Mouse (Mus musculus) forebrain, embryonic 10.5 days (tissue): ENCODE results near the gene Srsf10. TPM values are rescaled to one million over a fixed set of nuclear protein-coding genes. Genes with fewer than 3 reads are reported as not detected.

Source experiments
- DNase-seq: peaks from one replicate; pipeline ENCODE4 v3.0.0-alpha.2; 2017; ENCODE audit warnings: low spot score; ENCODE audit errors: extremely low spot score
- H3K27ac ChIP-seq: fragments of 300-500 bp; sonication (generic); 2 replicates; pipeline ENCODE4 v1.5.1; 2016; ENCODE audit warnings: mild to moderate bottlenecking
- H3K27me3 ChIP-seq: fragments of 300-500 bp; sonication (generic); 2 replicates; pipeline ENCODE4 v1.6.1; 2016; ENCODE audit warnings: mild to moderate bottlenecking; ENCODE audit not compliant: poor library complexity, severe bottlenecking
- H3K36me3 ChIP-seq: fragments of 300-500 bp; sonication (generic); replicated peaks from 2 replicates; pipeline ENCODE4 v1.6.1; 2016; ENCODE audit warnings: mild to moderate bottlenecking, moderate library complexity
- H3K4me1 ChIP-seq: fragments of 300-500 bp; sonication (generic); 2 replicates; pipeline ENCODE4 v1.6.1; 2016
- H3K4me3 ChIP-seq: fragments of 300-500 bp; sonication (generic); 2 replicates; pipeline ENCODE4 v1.5.1; 2016; ENCODE audit warnings: mild to moderate bottlenecking, moderate library complexity
- H3K9me3 ChIP-seq: fragments of 300-500 bp; sonication (generic); 2 replicates; pipeline ENCODE4 v1.6.1; 2016; ENCODE audit warnings: mild to moderate bottlenecking, moderate library complexity
- WGBS: fragments of 180-500 bp; shearing (Covaris S2); methylation state at CpG from one replicate; pipeline ENCODE4 v1.1.7; 2016; 5-methylcytosine and 5-hydroxymethylcytosine counted together
- polyA plus RNA-seq: library from polyadenylated mRNA; unstranded; fragments of >200 nt; fragmentation: Nextera tagmentation; extraction: Ambion mirVana; gene quantifications from 2 replicates; pipeline ENCODE4 v1.2.1, GENCODE M21; 2016

Gene Srsf10
- polyA plus RNA-seq, 1 experiment from 2014 or later, result 383 TPM

- H3K27ac ChIP-seq, result no peak overlapping the region
- 85% methylated on average over 6 of the region's 6 CpGs for WGBS
- no peaks in the 10 kb centered on the region for H3K36me3 ChIP-seq
- no peaks in the 10 kb centered on the region for H3K9me3 ChIP-seq
- H3K4me1 ChIP-seq, result no peaks in the 10 kb centered on the region
- no peaks in the 10 kb centered on the region for H3K27me3 ChIP-seq
- DNase-seq, result no peak
- H3K4me3 ChIP-seq, result no peak overlapping the region
Observed at GRCm38 (mm10) chr4:135896157-135896556, 40.6 kb downstream of the Srsf10 start.

GRCm38 (mm10) chr4:135898380-135899049 lies 43.0 kb downstream of the Srsf10 start:
- no peak for DNase-seq
- H3K27me3 ChIP-seq, result no peaks in the 10 kb centered on the region
- no peak overlapping the region for H3K27ac ChIP-seq
- 83% methylated on average over 9 of the region's 9 CpGs for WGBS
- no peaks in the 10 kb centered on the region for H3K9me3 ChIP-seq
- no peaks in the 10 kb centered on the region for H3K4me1 ChIP-seq
- H3K4me3 ChIP-seq, result no peak overlapping the region
- H3K36me3 ChIP-seq, result no peaks in the 10 kb centered on the region

DNA sequence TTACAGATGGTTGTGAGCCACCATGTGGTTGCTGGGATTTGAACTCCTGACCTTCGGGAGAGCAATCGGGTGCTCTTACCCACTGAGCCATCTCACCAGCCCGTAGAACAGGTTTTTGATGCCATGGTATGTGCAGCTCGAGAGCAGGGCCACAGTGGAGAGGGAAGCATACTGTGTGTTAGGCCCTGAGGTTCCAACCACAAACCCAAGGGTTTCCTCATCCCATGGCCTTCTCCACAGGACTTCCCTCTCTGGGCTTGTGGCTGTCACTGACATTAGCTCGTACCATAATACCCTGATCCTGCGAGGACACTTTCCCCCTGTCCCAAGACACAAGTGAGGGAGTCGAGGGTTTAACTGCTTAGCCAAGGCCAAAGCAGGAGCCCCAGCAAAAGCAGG lies 43.5 kb downstream of the Srsf10 start:
- Histone ChIP-seq H3K9me3 (no peaks in the 10 kb centered on the region), H3K4me3 (no peak overlapping the region), H3K27me3 (no peaks in the 10 kb centered on the region), H3K4me1 (no peaks in the 10 kb centered on the region), H3K36me3 (no peaks in the 10 kb centered on the region), H3K27ac (no peak overlapping the region)
- 83% methylated on average over 7 of the region's 7 CpGs for WGBS
- DNase-seq, result no peak

DNA sequence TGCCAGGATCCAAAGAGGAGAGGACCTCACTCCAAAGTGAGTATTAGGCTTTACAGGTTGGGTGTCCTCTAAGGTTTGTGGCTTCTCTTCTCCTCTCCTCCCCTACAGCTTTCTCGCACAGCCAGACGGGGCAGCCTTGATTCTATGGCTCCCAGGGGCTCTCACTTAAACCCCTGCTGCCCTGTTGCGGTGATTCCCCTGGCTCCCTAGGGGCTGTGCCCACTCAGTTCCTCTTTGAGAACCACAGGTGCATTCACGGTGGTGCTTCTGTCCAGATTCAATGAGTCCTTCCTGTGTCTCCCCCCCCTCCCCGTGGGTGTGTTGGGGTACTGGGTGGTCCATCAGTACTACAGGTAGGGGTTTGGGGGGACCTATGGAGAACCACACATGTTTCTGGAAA lies 44.5 kb downstream of the Srsf10 start:
- H3K4me3 ChIP-seq, result no peak overlapping the region
- no peak overlapping the region for H3K27ac ChIP-seq
- no peaks in the 10 kb centered on the region for H3K9me3 ChIP-seq
- H3K36me3 ChIP-seq, result no peaks in the 10 kb centered on the region
- H3K4me1 ChIP-seq, result no peaks in the 10 kb centered on the region
- no peaks in the 10 kb centered on the region for H3K27me3 ChIP-seq
- WGBS, result 73% methylated on average over 5 of the region's 5 CpGs
- no peak for DNase-seq

- no peak overlapping the region for H3K4me3 ChIP-seq
- H3K36me3 ChIP-seq, result no peaks in the 10 kb centered on the region
- no peak overlapping the region for H3K27ac ChIP-seq
- no peaks in the 10 kb centered on the region for H3K9me3 ChIP-seq
- H3K27me3 ChIP-seq, result no peaks in the 10 kb centered on the region
- 93% methylated on average over 4 of the region's 4 CpGs for WGBS
- no peaks in the 10 kb centered on the region for H3K4me1 ChIP-seq
- no peak for DNase-seq
Observed at GRCm38 (mm10) chr4:135902606-135903242, 47.2 kb downstream of the Srsf10 start.

- no peak overlapping the region for H3K27ac ChIP-seq
- H3K4me1 ChIP-seq, result no peaks in the 10 kb centered on the region
- DNase-seq, result no peak
- H3K9me3 ChIP-seq, result no peaks in the 10 kb centered on the region
- H3K27me3 ChIP-seq, result no peaks in the 10 kb centered on the region
- WGBS, result 82% methylated on average over 1 of the region's 1 CpGs
- no peak overlapping the region for H3K4me3 ChIP-seq
- no peaks in the 10 kb centered on the region for H3K36me3 ChIP-seq
Observed at GRCm38 (mm10) chr4:135904810-135905209, 49.3 kb downstream of the Srsf10 start.

DNA sequence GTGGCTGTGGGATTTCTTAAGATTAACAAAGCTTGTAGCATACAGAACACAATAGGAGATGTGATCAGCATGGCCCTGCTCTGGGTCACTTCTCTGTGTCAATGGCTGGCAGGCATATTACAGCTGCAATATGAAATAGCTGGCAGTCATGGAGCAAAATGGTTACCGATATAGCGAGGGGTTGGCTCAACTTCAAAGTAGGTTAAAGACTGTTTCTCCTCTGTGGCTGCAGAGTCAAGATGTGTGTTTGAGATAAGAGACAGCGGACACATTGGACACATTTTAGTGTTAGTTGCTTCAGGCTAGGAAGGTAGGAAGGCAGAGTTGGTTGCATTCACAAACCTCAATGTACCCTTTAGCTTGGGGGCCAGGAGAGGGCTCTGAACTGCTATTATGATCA lies 51.1 kb downstream of the Srsf10 start:
- WGBS, result 92% methylated on average over 3 of the region's 3 CpGs
- no peak for DNase-seq
- Histone ChIP-seq H3K27me3 (no peaks in the 10 kb centered on the region), H3K4me3 (no peak overlapping the region), H3K27ac (no peak overlapping the region), H3K36me3 (no peaks in the 10 kb centered on the region), H3K4me1 (0 out of 2 replicates have a peak, but pooled peaks cover 6% of the 10 kb centered on the region), H3K9me3 (no peaks in the 10 kb centered on the region)

- no peak overlapping the region for H3K4me3 ChIP-seq
- no peaks in the 10 kb centered on the region for H3K9me3 ChIP-seq
- peaks cover 13% of the 10 kb centered on the region for H3K4me1 ChIP-seq
- no peaks in the 10 kb centered on the region for H3K36me3 ChIP-seq
- 76% methylated on average over 13 of the region's 13 CpGs for WGBS
- no peak for DNase-seq
- H3K27me3 ChIP-seq, result no peaks in the 10 kb centered on the region
- no peak overlapping the region for H3K27ac ChIP-seq
Observed at GRCm38 (mm10) chr4:135909326-135910066, 53.9 kb downstream of the Srsf10 start.

DNA sequence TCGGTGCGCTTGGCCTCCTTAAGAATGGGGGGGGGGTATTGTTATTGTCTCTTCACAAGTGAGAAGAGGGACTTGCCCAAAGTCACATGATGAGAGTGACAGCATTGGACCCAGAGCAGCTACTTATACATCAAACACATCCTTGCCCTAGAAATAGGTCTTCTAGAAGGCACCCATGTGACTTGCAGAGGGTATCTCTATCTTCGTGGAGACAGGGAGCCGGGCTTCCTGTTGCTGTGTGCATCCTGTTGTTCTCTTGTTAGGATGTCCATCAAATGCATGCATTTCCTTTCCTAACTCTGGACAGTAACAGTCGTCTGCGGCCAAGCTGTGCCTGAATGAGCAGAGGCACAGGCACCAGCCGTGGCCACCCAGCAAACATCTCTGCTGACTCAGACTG lies 56.0 kb downstream of the Srsf10 start:
- H3K27ac ChIP-seq, result peak overlapping the region; percentile 35; the same call in 1 of the 2 replicates
- 78% methylated on average over 7 of the region's 7 CpGs for WGBS

GRCm38 (mm10) chr4:135912164-135912563 lies 56.6 kb downstream of the Srsf10 start:
- Histone ChIP-seq H3K4me3 (no peak overlapping the region), H3K27ac (peak overlapping the region; percentile 69), H3K4me1 (peaks cover 15% of the 10 kb centered on the region), H3K27me3 (no peaks in the 10 kb centered on the region), H3K36me3 (no peaks in the 10 kb centered on the region), H3K9me3 (no peaks in the 10 kb centered on the region)
- DNase-seq, result no peak
- 69% methylated on average over 3 of the region's 3 CpGs for WGBS

More for the DNA sequence above, 56.0 kb downstream of the Srsf10 start:
- Histone ChIP-seq H3K4me3 (no peak overlapping the region), H3K4me1 (peaks cover 13% of the 10 kb centered on the region), H3K27me3 (no peaks in the 10 kb centered on the region), H3K9me3 (no peaks in the 10 kb centered on the region), H3K36me3 (no peaks in the 10 kb centered on the region)
- DNase-seq, result no peak

GRCm38 (mm10) chr4:135912835-135913234 lies 57.3 kb downstream of the Srsf10 start:
- H3K4me1 ChIP-seq, result peaks cover 17% of the 10 kb centered on the region
- peak; percentile 32 for DNase-seq
- H3K27me3 ChIP-seq, result no peaks in the 10 kb centered on the region
- H3K4me3 ChIP-seq, result no peak overlapping the region
- no peaks in the 10 kb centered on the region for H3K9me3 ChIP-seq
- H3K36me3 ChIP-seq, result no peaks in the 10 kb centered on the region
- H3K27ac ChIP-seq, result peak overlapping the region; percentile 69
- WGBS, result 65% methylated on average over 3 of the region's 3 CpGs

DNA sequence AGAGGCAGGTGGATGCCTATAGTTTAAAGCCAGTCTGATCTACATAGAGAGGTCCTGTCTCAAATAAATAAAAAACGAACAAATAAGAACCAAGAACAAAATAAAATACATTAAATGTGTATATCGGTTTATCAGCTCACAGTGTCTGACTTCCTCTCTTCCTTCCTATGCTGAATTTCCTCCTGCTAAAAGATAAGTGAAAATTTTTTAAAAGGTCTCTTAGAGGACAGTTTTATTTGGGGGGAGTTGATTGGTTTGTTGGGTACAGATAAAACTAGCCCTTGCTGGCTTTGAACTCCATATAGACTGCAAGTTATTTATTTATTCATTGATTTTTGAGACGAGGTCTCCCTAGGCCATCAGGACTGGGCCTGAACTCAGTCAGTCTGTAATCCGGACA lies 57.9 kb downstream of the Srsf10 start:
- WGBS, result 82% methylated on average over 4 of the region's 4 CpGs
- Histone ChIP-seq H3K27me3 (no peaks in the 10 kb centered on the region), H3K9me3 (no peaks in the 10 kb centered on the region), H3K36me3 (no peaks in the 10 kb centered on the region), H3K4me3 (no peak overlapping the region), H3K4me1 (peaks cover 17% of the 10 kb centered on the region), H3K27ac (peak overlapping the region; percentile 69; the same call in 1 of the 2 replicates)
- DNase-seq, result no peak
